Mouse (Mus musculus) limb, embryonic 14.5 days (tissue): ENCODE data around the gene Sez6l. TPM values are rescaled to one million over a fixed set of nuclear protein-coding genes. Genes with fewer than 3 reads are reported as not detected.

Experiments used
- ATAC-seq: fragments of 200-750 bp; cut with Nextera tagmentation; 2 replicates; pipeline ENCODE4 v1.8.0; 2017; ENCODE audit warnings: low read depth, moderate number of reproducible peaks, moderate TSS enrichment; ENCODE audit not compliant: low FRiP score
- DNase-seq: peaks from one replicate; pipeline ENCODE4 v3.0.0-alpha.2; 2015; ENCODE audit warnings: low spot score
- H3K27ac ChIP-seq: fragments of 300-500 bp; sonication (generic); replicated peaks from 2 replicates; pipeline ENCODE4 v1.5.1; 2014; ENCODE audit warnings: low read depth, mild to moderate bottlenecking, low read length, moderate library complexity, mixed read lengths
- H3K27me3 ChIP-seq: fragments of 300-500 bp; sonication (generic); 2 replicates; pipeline ENCODE4 v1.6.1; 2014; ENCODE audit warnings: low read length, mixed read lengths; ENCODE audit not compliant: control insufficient read depth, insufficient read depth
- H3K36me3 ChIP-seq: fragments of 300-500 bp; sonication (generic); 2 replicates; pipeline ENCODE4 v1.6.1; 2014; ENCODE audit warnings: mild to moderate bottlenecking, low read length, moderate library complexity, mixed read lengths; ENCODE audit not compliant: control insufficient read depth, insufficient read depth
- H3K4me1 ChIP-seq: fragments of 300-500 bp; sonication (generic); 2 replicates; pipeline ENCODE4 v1.6.1; 2014; ENCODE audit warnings: antibody characterized with exemption, low read length, mixed read lengths; ENCODE audit not compliant: control insufficient read depth, insufficient read depth
- H3K4me2 ChIP-seq: fragments of 300-500 bp; sonication (generic); replicated peaks from 2 replicates; pipeline ENCODE4 v1.6.1; 2014; ENCODE audit warnings: low read depth, mild to moderate bottlenecking, low read length, moderate library complexity; ENCODE audit not compliant: severe bottlenecking
- H3K4me3 ChIP-seq: fragments of 300-500 bp; sonication (generic); replicated peaks from 2 replicates; pipeline ENCODE4 v1.5.1; 2014; ENCODE audit warnings: low read length
- H3K9ac ChIP-seq: fragments of 300-500 bp; sonication (generic); 2 replicates; pipeline ENCODE4 v1.6.1; 2014; ENCODE audit warnings: mild to moderate bottlenecking, low read depth, low read length, moderate library complexity; ENCODE audit not compliant: severe bottlenecking
- H3K9me3 ChIP-seq: fragments of 300-500 bp; sonication (generic); 2 replicates; pipeline ENCODE4 v1.6.1; 2016; ENCODE audit warnings: low read length; ENCODE audit not compliant: control insufficient read depth
- POLR2A ChIP-seq: fragments of 200-500 bp; IDR thresholded peaks from 2 replicates; pipeline ENCODE4 v1.8.0; 2012; ENCODE audit warnings: inconsistent platforms, mild to moderate bottlenecking, moderate library complexity, borderline replicate concordance; ENCODE audit not compliant: insufficient read depth, insufficient read length; ENCODE audit errors: extremely low read depth
- WGBS: fragments of 180-500 bp; shearing (Covaris S2); extraction: QIAGEN DNeasy Blood & Tissue Kit; methylation state at CpG from one replicate; pipeline ENCODE4 v1.1.7; 2014; 5-methylcytosine and 5-hydroxymethylcytosine counted together
- polyA plus RNA-seq, 2 experiments: library from polyadenylated mRNA; depleted of rRNA in 1 of 2; stranded (reverse) in 1 of 2; unstranded in 1 of 2; fragments of >200 nt; fragmentation: Nextera tagmentation in 1 of 2; extraction: Ambion mirVana in 1 of 2; gene quantifications; 2 replicates each; pipeline versions ENCODE4 v1.2.1 to v1.2.3; 2012 to 2014

Sez6l gene
- 1.8 and 2.1 TPM in 2 replicates for polyA plus RNA-seq (2012; rRNA removed)
- polyA plus RNA-seq (2014; fragmentation: Nextera tagmentation; extraction: Ambion mirVana): 0.83 and 0.89 TPM in 2 replicates

GRCm38 (mm10) chr5:112576993-112577670 is at the start of gene Sez6l:
TSS of gene Sez6l (minus strand) at chr5:112577185.
- H3K9ac ChIP-seq: no peak within 1 kb of the TSS
- H3K27me3 ChIP-seq: peaks cover 63% of the 10 kb centered on the region
- ATAC-seq (no peak), DNase-seq (no peak)
- peak within 1 kb of the TSS; percentile 51 for H3K4me2 ChIP-seq
- peak within 1 kb of the TSS; percentile 38 for H3K4me3 ChIP-seq
- no peak within 1 kb of the TSS for H3K27ac ChIP-seq
- H3K36me3 ChIP-seq: no peaks in the 10 kb centered on the region
- no peak for TF ChIP-seq POLR2A
- under 1% methylated on average over 26 of the region's 50 CpGs for WGBS
- no peaks in the 10 kb centered on the region for H3K9me3 ChIP-seq
- H3K4me1 ChIP-seq: no peaks in the 10 kb centered on the region

- WGBS: 40% methylated on average over 31 of the region's 31 CpGs
- H3K36me3 ChIP-seq: no peaks in the 10 kb centered on the region
- ATAC-seq: no peak; the same call in 1 of the 2 replicates
These were observed 48.7 kb upstream of the Sez6l start for GRCm38 (mm10) chr5:112625555-112626160.

GRCm38 (mm10) chr5:112622946-112623345 is 46.0 kb upstream of the Sez6l start:
- ATAC-seq: no peak
- 50% methylated on average over 2 of the region's 2 CpGs for WGBS
- no peak overlapping the region for H3K4me3 ChIP-seq
- H3K4me1 ChIP-seq: no peaks in the 10 kb centered on the region
- H3K27me3 ChIP-seq: no peaks in the 10 kb centered on the region
- no peak for DNase-seq
- no peak for TF ChIP-seq POLR2A
- H3K27ac ChIP-seq: no peak overlapping the region
- no peak overlapping the region for H3K9ac ChIP-seq
- no peaks in the 10 kb centered on the region for H3K9me3 ChIP-seq
- no peaks in the 10 kb centered on the region for H3K36me3 ChIP-seq
- no peak overlapping the region for H3K4me2 ChIP-seq

More at GRCm38 (mm10) chr5:112625555-112626160, 48.7 kb upstream of the Sez6l start:
- no peaks in the 10 kb centered on the region for H3K4me1 ChIP-seq
- H3K27me3 ChIP-seq: no peaks in the 10 kb centered on the region
- peak overlapping the region; percentile 19; the same call in 1 of the 2 replicates for H3K4me2 ChIP-seq
- no peak for DNase-seq
- H3K9me3 ChIP-seq: no peaks in the 10 kb centered on the region
- no peak overlapping the region for H3K4me3 ChIP-seq
- TF ChIP-seq POLR2A: no peak
- H3K27ac ChIP-seq: no peak overlapping the region
- no peak overlapping the region for H3K9ac ChIP-seq

GRCm38 (mm10) chr5:112620256-112620655 is 43.3 kb upstream of the Sez6l start:
- no peaks in the 10 kb centered on the region for H3K4me1 ChIP-seq
- H3K27ac ChIP-seq: no peak overlapping the region
- H3K9me3 ChIP-seq: no peaks in the 10 kb centered on the region
- H3K4me3 ChIP-seq: no peak overlapping the region
- ATAC-seq (no peak), DNase-seq (no peak)
- TF ChIP-seq POLR2A: no peak
- H3K9ac ChIP-seq: no peak overlapping the region
- H3K4me2 ChIP-seq: no peak overlapping the region
- no peaks in the 10 kb centered on the region for H3K27me3 ChIP-seq
- WGBS: 60% methylated on average over 3 of the region's 3 CpGs
- H3K36me3 ChIP-seq: no peaks in the 10 kb centered on the region

GRCm38 (mm10) chr5:112619344-112619743 is 42.4 kb upstream of the Sez6l start:
- H3K27ac ChIP-seq: no peak overlapping the region
- H3K4me2 ChIP-seq: no peak overlapping the region
- H3K36me3 ChIP-seq: no peaks in the 10 kb centered on the region
- 73% methylated on average over 3 of the region's 3 CpGs for WGBS
- no peak for TF ChIP-seq POLR2A
- ATAC-seq (no peak), DNase-seq (no peak)
- H3K27me3 ChIP-seq: no peaks in the 10 kb centered on the region
- no peak overlapping the region for H3K4me3 ChIP-seq
- no peaks in the 10 kb centered on the region for H3K4me1 ChIP-seq
- H3K9ac ChIP-seq: no peak overlapping the region
- H3K9me3 ChIP-seq: no peaks in the 10 kb centered on the region
